Mouse (Mus musculus) CH12.LX (cell line): ENCODE results near the gene Ube2s. TPM values are rescaled to one million over a fixed set of nuclear protein-coding genes. Genes with fewer than 3 reads are reported as not detected.

Experiments
- DNase-seq: peaks from one replicate; pipeline ENCODE4 v3.0.0-alpha.2; 2013; ENCODE audit errors: extremely low read depth
- H3K27ac ChIP-seq: 2 replicates; pipeline ENCODE4 v1.5.1; 2012; ENCODE audit warnings: low read depth, mild to moderate bottlenecking, control low read depth, moderate library complexity; ENCODE audit not compliant: insufficient read depth
- H3K27me3 ChIP-seq: replicated peaks from 2 replicates; pipeline ENCODE3; 2012; ENCODE audit warnings: inconsistent platforms
- H3K36me3 ChIP-seq, 2 experiments: replicated peaks in 1 of 2; 2 replicates each; pipeline versions ENCODE3 to v1.6.1; 2012; ENCODE audit warnings: inconsistent platforms in 1 of 2, low read length in 1 of 2, mild to moderate bottlenecking in 1 of 2, mixed read lengths in 1 of 2, moderate library complexity in 1 of 2; ENCODE audit not compliant: control insufficient read depth in 1 of 2, insufficient read depth in 1 of 2
- H3K4me1 ChIP-seq, 2 experiments: 2 replicates each; pipeline ENCODE4 v1.6.1; 2012; ENCODE audit warnings: inconsistent platforms in 1 of 2, moderate library complexity in 1 of 2; ENCODE audit not compliant: insufficient read depth in 2 of 2, control insufficient read depth in 1 of 2
- H3K4me2 ChIP-seq: 2 replicates; pipeline ENCODE4 v1.6.1; 2012; ENCODE audit warnings: low read depth, mild to moderate bottlenecking, control low read depth; ENCODE audit not compliant: poor library complexity, insufficient read depth, severe bottlenecking
- H3K4me3 ChIP-seq, 3 experiments: fragments of 150-350 bp in 1 of 3; sonication (generic) in 1 of 3; replicated peaks in 1 of 3; 2 replicates each; pipeline versions ENCODE3 to v1.5.1; 2011 to 2012; ENCODE audit warnings: low read depth in 2 of 3, low read length in 2 of 3, mild to moderate bottlenecking in 2 of 3, moderate library complexity in 2 of 3, control low read depth in 1 of 3, improper control_type of control experiment in 1 of 3, inconsistent platforms in 1 of 3, mixed read lengths in 1 of 3; ENCODE audit not compliant: poor library complexity in 1 of 3
- H3K79me2 ChIP-seq: replicated peaks from 2 replicates; pipeline ENCODE4 v1.6.1; 2012; ENCODE audit warnings: mild to moderate bottlenecking, moderate library complexity; ENCODE audit not compliant: control insufficient read depth, poor library complexity, insufficient read depth, severe bottlenecking; ENCODE audit errors: extremely low read depth
- H3K9ac ChIP-seq: 2 replicates; pipeline ENCODE4 v1.6.1; 2012; ENCODE audit warnings: low read depth, mild to moderate bottlenecking, control low read depth, moderate library complexity; ENCODE audit not compliant: insufficient read depth
- H3K9me3 ChIP-seq: replicated peaks from 2 replicates; pipeline ENCODE3; 2012; ENCODE audit warnings: low read length, inconsistent platforms, mixed read lengths
- CHD1 ChIP-seq: IDR thresholded peaks from 2 replicates; pipeline ENCODE4 v1.6.1; 2012; ENCODE audit warnings: low read depth, low read length, improper control_type of control experiment, inconsistent platforms
- CHD2 ChIP-seq: IDR thresholded peaks from 2 replicates; pipeline ENCODE4 v1.6.1; 2011; ENCODE audit warnings: low read length, improper control_type of control experiment
- ELF1 ChIP-seq: IDR thresholded peaks from 2 replicates; pipeline ENCODE4 v1.6.1; 2014; ENCODE audit warnings: low read depth, mild to moderate bottlenecking, inconsistent platforms, low read length, improper control_type of control experiment
- EP300 ChIP-seq: IDR thresholded peaks from 2 replicates; pipeline ENCODE4 v1.6.1; 2011; ENCODE audit warnings: low read length, improper control_type of control experiment
- ETS1 ChIP-seq: conservative IDR thresholded peaks from 2 replicates; pipeline ENCODE4 v1.6.1; 2012; ENCODE audit warnings: low read depth, mild to moderate bottlenecking, inconsistent platforms, low read length, improper control_type of control experiment, moderate library complexity
- HCFC1 ChIP-seq: IDR thresholded peaks from 2 replicates; pipeline ENCODE4 v1.6.1; 2012; ENCODE audit warnings: low read depth, mild to moderate bottlenecking, inconsistent platforms, low read length, improper control_type of control experiment
- MAZ ChIP-seq: IDR thresholded peaks from 2 replicates; pipeline ENCODE4 v1.6.1; 2012; ENCODE audit warnings: low read depth, mild to moderate bottlenecking, inconsistent platforms, low read length, improper control_type of control experiment, moderate library complexity
- MEF2A ChIP-seq: IDR thresholded peaks from 2 replicates; pipeline ENCODE4 v1.6.1; 2014; ENCODE audit warnings: low read depth, mild to moderate bottlenecking, inconsistent platforms, low read length, improper control_type of control experiment, borderline replicate concordance
- MXI1 ChIP-seq: IDR thresholded peaks from 2 replicates; pipeline ENCODE4 v1.6.1; 2011; ENCODE audit warnings: mild to moderate bottlenecking, low read depth, low read length, improper control_type of control experiment
- NRF1 ChIP-seq: IDR thresholded peaks from 2 replicates; pipeline ENCODE4 v1.6.1; 2014; ENCODE audit warnings: low read depth, mild to moderate bottlenecking, inconsistent platforms, low read length, improper control_type of control experiment, moderate library complexity
- TBP ChIP-seq: conservative IDR thresholded peaks from 2 replicates; pipeline ENCODE4 v1.6.1; 2011; ENCODE audit warnings: low read depth, low read length, improper control_type of control experiment
- TCF12 ChIP-seq: IDR thresholded peaks from 2 replicates; pipeline ENCODE4 v1.6.1; 2014; ENCODE audit warnings: low read depth, mild to moderate bottlenecking, inconsistent platforms, low read length, improper control_type of control experiment
- UBTF ChIP-seq: IDR thresholded peaks from 2 replicates; pipeline ENCODE4 v1.6.1; 2012; ENCODE audit warnings: low read depth, mild to moderate bottlenecking, inconsistent platforms, low read length, improper control_type of control experiment, moderate library complexity
- USF1 ChIP-seq: IDR thresholded peaks from 2 replicates; pipeline ENCODE4 v1.6.1; 2014; ENCODE audit warnings: low read depth, mild to moderate bottlenecking, inconsistent platforms, low read length, improper control_type of control experiment
- USF2 ChIP-seq: conservative IDR thresholded peaks from 2 replicates; pipeline ENCODE4 v1.6.1; 2011; ENCODE audit warnings: low read depth, low read length, improper control_type of control experiment
- ZKSCAN1 ChIP-seq: IDR thresholded peaks from 2 replicates; pipeline ENCODE4 v1.6.1; 2012; ENCODE audit warnings: low read depth, inconsistent platforms, low read length, improper control_type of control experiment, borderline replicate concordance
- ZMIZ1 ChIP-seq: IDR thresholded peaks from 2 replicates; pipeline ENCODE4 v1.6.1; 2012; ENCODE audit warnings: low read depth, mild to moderate bottlenecking, inconsistent platforms, low read length, improper control_type of control experiment
- dilution Hi-C: fragments of 300-500 bp; cut with MboI; formaldehyde crosslinking; loops from 2 replicates; pipeline ENCODE4 v1.14.3; 2020; ENCODE audit warnings: low sequenced_read_pairs; ENCODE audit not compliant: extremely low pct_unique_long_range_greater_than_20kb, extremely low pct_ligation_motif_present
- in situ Hi-C: fragments of 300-500 bp; cut with MboI; formaldehyde crosslinking; loops from 3 replicates; pipeline ENCODE4 v1.14.3; 2019; ENCODE audit warnings: low sequenced_read_pairs, low pct_ligation_motif_present, low pct_unique_long_range_greater_than_20kb, mixed read lengths
- polyA plus RNA-seq: library from polyadenylated mRNA; unstranded; fragments of >175 nt; gene quantifications from 2 replicates; pipeline ENCODE4 v1.2.1, GENCODE M21; 2012; ENCODE audit warnings: low read depth; ENCODE audit not compliant: insufficient read length
- total RNA-seq, 2 experiments: library from RNA; depleted of rRNA; stranded (reverse); fragments of 300-350 nt in 1 of 2; fragments of >200 nt in 1 of 2; gene quantifications; 2 replicates each; pipeline ENCODE4 v1.2.3; 2012 to 2014

Gene Ube2s
- total and polyA plus RNA-seq, 3 experiments: 238 to 825 (median 392) TPM

GRCm38 (mm10) chr7:4776861-4777830 is 35.2 kb downstream of the Ube2s start:
- Histone ChIP-seq H3K4me1 (peaks cover 9 to 27% of the 10 kb centered on the region in 2 experiments), H3K9ac (0 out of 2 replicates have a peak overlapping the region, but pooled peaks have one; percentile 4), H3K27ac (no peak overlapping the region), H3K27me3 (peaks cover 27% of the 10 kb centered on the region), H3K9me3 (no peaks in the 10 kb centered on the region), H3K4me3 (peak overlapping the region in 1 of 3 experiments; percentile 38), H3K79me2 (no peaks in the 10 kb centered on the region), H3K4me2 (peak overlapping the region; percentile 23; the same call in 1 of the 2 replicates), H3K36me3 (no peaks in the 10 kb centered on the region)
- no peak for DNase-seq
- dilution Hi-C loops: no loop called here
- TF ChIP-seq ELF1 (no peak), CHD2 (peak; percentile 42; the same call in 1 of the 2 replicates), ETS1 (no peak)
- in situ Hi-C loops: no loop called here

DNA sequence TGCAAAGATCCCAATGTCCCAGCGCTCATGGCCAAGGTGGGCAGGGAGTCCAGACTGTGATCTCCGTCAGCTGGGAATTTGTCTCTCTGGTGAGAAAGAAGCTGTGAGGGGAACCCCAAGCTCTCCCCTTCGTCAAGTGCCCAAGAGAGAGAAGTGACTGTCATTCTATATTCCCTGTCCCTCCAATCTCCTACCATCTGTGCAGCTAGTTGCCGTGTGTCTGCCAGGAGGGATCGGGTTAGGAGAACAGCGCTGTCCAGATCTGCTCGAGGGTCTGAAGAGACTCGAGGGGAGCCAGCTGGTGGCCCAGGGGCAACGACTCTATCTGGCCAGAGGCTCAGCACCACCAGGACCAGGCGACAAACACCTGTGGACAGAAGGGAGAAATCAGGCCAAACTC is 36.3 kb downstream of the Ube2s start:
- no peaks in the 10 kb centered on the region for H3K9me3 ChIP-seq
- no peaks in the 10 kb centered on the region for H3K36me3 ChIP-seq
- H3K4me1 ChIP-seq: peaks cover 7 to 19% of the 10 kb centered on the region in 2 experiments
- H3K4me3 ChIP-seq: no peak overlapping the region
- H3K27ac ChIP-seq: no peak overlapping the region
- in situ Hi-C loops: no loop called here
- no peak overlapping the region for H3K4me2 ChIP-seq
- no peak for DNase-seq
- H3K9ac ChIP-seq: no peak overlapping the region
- TF ChIP-seq EP300 (no peak), USF2 (no peak), TBP (no peak), MAZ (no peak)
- peaks cover 27% of the 10 kb centered on the region for H3K27me3 ChIP-seq
- no peaks in the 10 kb centered on the region for H3K79me2 ChIP-seq
- dilution Hi-C loops: no loop called here

- Histone ChIP-seq H3K79me2 (no peaks in the 10 kb centered on the region), H3K9ac (no peak within 1 kb of the TSS), H3K4me2 (no peak within 1 kb of the TSS), H3K4me3 (no peak within 1 kb of the TSS), H3K36me3 (no peaks in the 10 kb centered on the region), H3K4me1 (no peaks in the 10 kb centered on the region; a peak in 1 of 4 replicates), H3K27ac (no peak within 1 kb of the TSS), H3K27me3 (peaks cover 13% of the 10 kb centered on the region), H3K9me3 (no peaks in the 10 kb centered on the region)
- in situ Hi-C loops (no loop called here), dilution Hi-C loops (no loop called here)
- no peak for TF ChIP-seq TCF12
- no peak for TF ChIP-seq CHD1
- no peak for TF ChIP-seq MXI1
- no peak for TF ChIP-seq USF1
- TF ChIP-seq ZKSCAN1: no peak
- TF ChIP-seq ETS1: no peak
- no peak for TF ChIP-seq CHD2
- no peak for TF ChIP-seq NRF1
- no peak for TF ChIP-seq ELF1
- TF ChIP-seq UBTF: no peak
- TF ChIP-seq HCFC1: no peak
- TF ChIP-seq ZMIZ1: no peak
- TF ChIP-seq MEF2A: no peak
- no peak for DNase-seq
These were observed 41.2 kb downstream of the Ube2s start, which contains the start of gene Fam71e2 for GRCm38 (mm10) chr7:4771202-4771601. TSS of gene Fam71e2 (minus strand) at chr7:4771302.
